Mouse (Mus musculus): Measurements from ENCODE around the gene Lgr6.

The Lgr6 gene

GRCm38 (mm10) chr1:135105124-135105523 is at the start of gene Lgr6:
Lgr6 (minus strand) TSS chr1:135105276.
- DNase-seq (ENCODE audit: extremely low spot score), result no peak

GRCm38 (mm10) chr1:135154411-135154959 is 49.4 kb upstream of the Lgr6 start:
- DNase-seq (ENCODE audit: extremely low spot score), result peak; percentile 87

GRCm38 (mm10) chr1:135154011-135154410 is 48.9 kb upstream of the Lgr6 start:
- DNase-seq (ENCODE audit: extremely low spot score), result no peak

- no peak for DNase-seq (ENCODE audit: extremely low spot score)
These were observed 43.9 kb upstream of the Lgr6 start for GRCm38 (mm10) chr1:135148996-135149395.

GRCm38 (mm10) chr1:135148476-135148875 is 43.4 kb upstream of the Lgr6 start:
- no peak for DNase-seq (ENCODE audit: extremely low spot score)

- DNase-seq (ENCODE audit: extremely low spot score), result no peak
These were observed 42.6 kb upstream of the Lgr6 start for GRCm38 (mm10) chr1:135147702-135148058.

GRCm38 (mm10) chr1:135146946-135147701 is 42.0 kb upstream of the Lgr6 start:
- peak; percentile 75 for DNase-seq (ENCODE audit: extremely low spot score)

GRCm38 (mm10) chr1:135146077-135146945 is 41.2 kb upstream of the Lgr6 start, which contains the start of gene Arl8a:
Arl8a (plus strand) TSS chr1:135146824.
- peak; percentile 82 for DNase-seq (ENCODE audit: extremely low spot score)

GRCm38 (mm10) chr1:135143940-135144339 is 38.9 kb upstream of the Lgr6 start:
- DNase-seq (ENCODE audit: extremely low spot score), result no peak

GRCm38 (mm10) chr1:135142452-135142851 is 37.4 kb upstream of the Lgr6 start:
- DNase-seq (ENCODE audit: extremely low spot score), result no peak

GRCm38 (mm10) chr1:135139906-135140305 is 34.8 kb upstream of the Lgr6 start:
- DNase-seq (ENCODE audit: extremely low spot score), result no peak

- peak; percentile 84 for DNase-seq (ENCODE audit: extremely low spot score)
These were observed 31.4 kb upstream of the Lgr6 start for GRCm38 (mm10) chr1:135136500-135136899.

- no peak for DNase-seq (ENCODE audit: extremely low spot score)
These were observed 30.2 kb upstream of the Lgr6 start for GRCm38 (mm10) chr1:135135111-135135787.

- no peak for DNase-seq (ENCODE audit: extremely low spot score)
These were observed 28.8 kb upstream of the Lgr6 start for GRCm38 (mm10) chr1:135133678-135134435.

GRCm38 (mm10) chr1:135132893-135133369 is 27.9 kb upstream of the Lgr6 start:
- DNase-seq (ENCODE audit: extremely low spot score), result no peak

GRCm38 (mm10) chr1:135132473-135132872 is 27.4 kb upstream of the Lgr6 start, which contains the start of gene Ptpn7:
Ptpn7 (plus strand) TSS chr1:135132700.
- DNase-seq (ENCODE audit: extremely low spot score), result no peak

- no peak for DNase-seq (ENCODE audit: extremely low spot score)
These were observed 26.5 kb upstream of the Lgr6 start for GRCm38 (mm10) chr1:135131560-135131959.

- no peak for DNase-seq (ENCODE audit: extremely low spot score)
These were observed 26.0 kb upstream of the Lgr6 start for GRCm38 (mm10) chr1:135131034-135131433.

GRCm38 (mm10) chr1:135130376-135131018 is 25.4 kb upstream of the Lgr6 start:
- DNase-seq (ENCODE audit: extremely low spot score), result no peak

- DNase-seq (ENCODE audit: extremely low spot score), result no peak
These were observed 24.6 kb upstream of the Lgr6 start for GRCm38 (mm10) chr1:135129543-135130183.

Data from embryo, embryonic 9.5 days (tissue).